Mouse (Mus musculus) erythroblast, embryonic 14.5 days (primary cell): ENCODE measurements around the gene C1qtnf3.

Experiments used
- GATA1 ChIP-seq: IDR thresholded peaks from 2 replicates; pipeline ENCODE4 v1.6.1; 2012; ENCODE audit warnings: low read length, inconsistent platforms, mixed read lengths
- TAL1 ChIP-seq: IDR thresholded peaks from 3 replicates; pipeline ENCODE4 v1.6.1; 2012; ENCODE audit warnings: low read length, inconsistent platforms, mixed read lengths

GRCm38 (mm10) chr15:10928633-10929270 lies 23.4 kb upstream of the C1qtnf3 start:
- TF ChIP-seq GATA1 = no peak
- TF ChIP-seq TAL1 = no peak
